Mouse (Mus musculus): Measurements from ENCODE around the gene Gm13285. TPM values are rescaled to one million over a fixed set of nuclear protein-coding genes. Genes with fewer than 3 reads are reported as not detected.
"Not testable (repeated sequence)": the region's sequence is repeated elsewhere in the genome, so short reads cannot be mapped to it uniquely, and the experiment has no call there.

Gene Gm13285
- polyA plus RNA-seq, 1 experiment, result not detected

DNA sequence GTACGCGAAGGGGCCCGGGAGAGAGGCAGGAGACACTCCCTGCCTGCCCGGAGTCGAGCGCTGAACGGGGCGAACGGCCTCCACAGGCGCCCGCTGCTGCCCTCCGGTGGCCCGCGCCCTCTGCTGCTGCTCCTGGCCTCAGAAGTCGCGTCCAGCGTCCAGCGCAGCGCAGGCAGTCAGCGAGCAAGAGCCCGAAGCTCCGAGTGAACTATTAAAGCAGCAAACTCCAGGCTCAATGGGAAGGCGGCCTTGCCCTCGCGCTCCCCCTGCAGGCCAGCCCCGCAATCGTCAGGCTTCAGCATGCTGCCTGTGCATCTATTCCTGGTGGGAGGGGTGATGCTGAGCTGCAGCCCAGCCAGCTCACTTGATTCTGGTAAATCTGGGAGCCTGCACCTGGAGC lies 14.1 kb upstream of the Gm13285 start, which contains the start of gene Gm13276:
Gm13276 (plus strand) TSS at position 301 of the 400 bp plus-strand sequence.
- H3K9me3 ChIP-seq (replicated peaks; ENCODE audit: control insufficient read depth, insufficient read depth, low read length, poor library complexity, severe bottlenecking); H3K4me1 ChIP-seq (ENCODE audit: control insufficient read depth, insufficient read depth, low read length); H3K4me3 ChIP-seq (ENCODE audit: low read depth, low read length); H3K27ac ChIP-seq (ENCODE audit: insufficient read depth, low read length); H3K9ac ChIP-seq (ENCODE audit: low read depth, poor library complexity, severe bottlenecking); H3K27me3 ChIP-seq (ENCODE audit: control insufficient read depth, insufficient read depth, low read length, poor library complexity, severe bottlenecking); H3K36me3 ChIP-seq (ENCODE audit: control insufficient read depth, insufficient read depth, low read length, poor library complexity, severe bottlenecking): not testable (repeated sequence)

DNA sequence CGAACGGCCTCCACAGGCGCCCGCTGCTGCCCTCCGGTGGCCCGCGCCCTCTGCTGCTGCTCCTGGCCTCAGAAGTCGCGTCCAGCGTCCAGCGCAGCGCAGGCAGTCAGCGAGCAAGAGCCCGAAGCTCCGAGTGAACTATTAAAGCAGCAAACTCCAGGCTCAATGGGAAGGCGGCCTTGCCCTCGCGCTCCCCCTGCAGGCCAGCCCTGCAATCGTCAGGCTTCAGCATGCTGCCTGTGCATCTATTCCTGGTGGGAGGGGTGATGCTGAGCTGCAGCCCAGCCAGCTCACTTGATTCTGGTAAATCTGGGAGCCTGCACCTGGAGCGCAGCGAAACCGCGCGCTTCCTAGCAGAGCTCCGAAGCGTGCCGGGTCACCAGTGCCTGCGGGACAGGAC lies 11.1 kb upstream of the Gm13285 start, which contains the start of gene Gm13277:
Gm13277 (plus strand) TSS at position 231 of the 400 bp plus-strand sequence.
- H3K27me3 ChIP-seq (ENCODE audit: control insufficient read depth, insufficient read depth, low read length, poor library complexity, severe bottlenecking); H3K36me3 ChIP-seq (ENCODE audit: control insufficient read depth, insufficient read depth, low read length, poor library complexity, severe bottlenecking); H3K4me1 ChIP-seq (ENCODE audit: control insufficient read depth, insufficient read depth, low read length); H3K4me3 ChIP-seq (ENCODE audit: low read depth, low read length); H3K9ac ChIP-seq (ENCODE audit: low read depth, poor library complexity, severe bottlenecking); H3K27ac ChIP-seq (ENCODE audit: insufficient read depth, low read length); H3K9me3 ChIP-seq (replicated peaks; ENCODE audit: control insufficient read depth, insufficient read depth, low read length, poor library complexity, severe bottlenecking): not testable (repeated sequence)
- TF ChIP-seq CTCF (IDR thresholded peaks at IDR 0.05; ENCODE audit: low read depth, low read length), result peak; percentile 28

DNA sequence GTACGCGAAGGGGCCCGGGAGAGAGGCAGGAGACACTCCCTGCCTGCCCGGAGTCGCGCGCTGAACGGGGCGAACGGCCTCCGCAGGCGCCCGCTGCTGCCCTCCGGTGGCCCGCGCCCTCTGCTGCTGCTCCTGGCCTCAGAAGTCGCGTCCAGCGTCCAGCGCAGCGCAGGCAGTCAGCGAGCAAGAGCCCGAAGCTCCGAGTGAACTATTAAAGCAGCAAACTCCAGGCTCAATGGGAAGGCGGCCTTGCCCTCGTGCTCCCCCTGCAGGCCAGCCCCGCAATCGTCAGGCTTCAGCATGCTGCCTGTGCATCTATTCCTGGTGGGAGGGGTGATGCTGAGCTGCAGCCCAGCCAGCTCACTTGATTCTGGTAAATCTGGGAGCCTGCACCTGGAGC lies 8.2 kb upstream of the Gm13285 start, which contains the start of gene Gm13278:
Gm13278 (plus strand) TSS at position 301 of the 400 bp plus-strand sequence.
- H3K9ac ChIP-seq (ENCODE audit: low read depth, poor library complexity, severe bottlenecking); H3K36me3 ChIP-seq (ENCODE audit: control insufficient read depth, insufficient read depth, low read length, poor library complexity, severe bottlenecking); H3K9me3 ChIP-seq (replicated peaks; ENCODE audit: control insufficient read depth, insufficient read depth, low read length, poor library complexity, severe bottlenecking); H3K4me3 ChIP-seq (ENCODE audit: low read depth, low read length); H3K4me1 ChIP-seq (ENCODE audit: control insufficient read depth, insufficient read depth, low read length); H3K27me3 ChIP-seq (ENCODE audit: control insufficient read depth, insufficient read depth, low read length, poor library complexity, severe bottlenecking); H3K27ac ChIP-seq (ENCODE audit: insufficient read depth, low read length): not testable (repeated sequence)

DNA sequence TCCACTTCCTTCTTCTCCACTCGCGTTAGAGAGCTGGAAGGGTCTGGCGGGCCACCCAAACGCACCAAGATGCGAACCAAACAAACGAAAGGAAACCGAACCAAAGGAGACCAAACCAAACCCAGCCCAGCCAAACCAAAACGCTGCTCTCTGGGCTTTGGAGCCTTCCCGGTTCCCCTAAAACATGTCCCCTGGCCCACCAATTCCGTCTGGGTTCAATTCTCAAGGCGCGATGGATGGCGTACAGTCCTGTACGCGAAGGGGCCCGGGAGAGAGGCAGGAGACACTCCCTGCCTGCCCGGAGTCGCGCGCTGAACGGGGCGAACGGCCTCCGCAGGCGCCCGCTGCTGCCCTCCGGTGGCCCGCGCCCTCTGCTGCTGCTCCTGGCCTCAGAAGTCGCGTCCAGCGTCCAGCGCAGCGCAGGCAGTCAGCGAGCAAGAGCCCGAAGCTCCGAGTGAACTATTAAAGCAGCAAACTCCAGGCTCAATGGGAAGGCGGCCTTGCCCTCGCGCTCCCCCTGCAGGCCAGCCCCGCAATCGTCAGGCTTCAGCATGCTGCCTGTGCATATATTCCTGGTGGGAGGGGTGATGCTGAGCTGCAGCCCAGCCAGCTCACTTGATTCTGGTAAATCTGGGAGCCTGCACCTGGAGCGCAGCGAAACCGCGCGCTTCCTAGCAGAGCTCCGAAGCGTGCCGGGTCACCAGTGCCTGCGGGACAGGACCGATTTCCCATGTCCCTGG lies 5.4 kb upstream of the Gm13285 start, which contains the start of gene Gm13275:
Gm13275 (plus strand) TSS at position 552 of the 740 bp plus-strand sequence.
- H3K4me3 ChIP-seq (ENCODE audit: low read depth, low read length); H3K9me3 ChIP-seq (replicated peaks; ENCODE audit: control insufficient read depth, insufficient read depth, low read length, poor library complexity, severe bottlenecking); H3K27me3 ChIP-seq (ENCODE audit: control insufficient read depth, insufficient read depth, low read length, poor library complexity, severe bottlenecking); H3K4me1 ChIP-seq (ENCODE audit: control insufficient read depth, insufficient read depth, low read length); H3K27ac ChIP-seq (ENCODE audit: insufficient read depth, low read length); H3K9ac ChIP-seq (ENCODE audit: low read depth, poor library complexity, severe bottlenecking); H3K36me3 ChIP-seq (ENCODE audit: control insufficient read depth, insufficient read depth, low read length, poor library complexity, severe bottlenecking): not testable (repeated sequence)

DNA sequence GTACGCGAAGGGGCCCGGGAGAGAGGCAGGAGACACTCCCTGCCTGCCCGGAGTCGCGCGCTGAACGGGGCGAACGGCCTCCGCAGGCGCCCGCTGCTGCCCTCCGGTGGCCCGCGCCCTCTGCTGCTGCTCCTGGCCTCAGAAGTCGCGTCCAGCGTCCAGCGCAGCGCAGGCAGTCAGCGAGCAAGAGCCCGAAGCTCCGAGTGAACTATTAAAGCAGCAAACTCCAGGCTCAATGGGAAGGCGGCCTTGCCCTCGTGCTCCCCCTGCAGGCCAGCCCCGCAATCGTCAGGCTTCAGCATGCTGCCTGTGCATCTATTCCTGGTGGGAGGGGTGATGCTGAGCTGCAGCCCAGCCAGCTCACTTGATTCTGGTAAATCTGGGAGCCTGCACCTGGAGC lies 2.4 kb upstream of the Gm13285 start, which contains the start of gene Gm13279:
Gm13279 (plus strand) TSS at position 301 of the 400 bp plus-strand sequence.
- H3K27ac ChIP-seq (ENCODE audit: insufficient read depth, low read length); H3K9ac ChIP-seq (ENCODE audit: low read depth, poor library complexity, severe bottlenecking): not testable (repeated sequence)

DNA sequence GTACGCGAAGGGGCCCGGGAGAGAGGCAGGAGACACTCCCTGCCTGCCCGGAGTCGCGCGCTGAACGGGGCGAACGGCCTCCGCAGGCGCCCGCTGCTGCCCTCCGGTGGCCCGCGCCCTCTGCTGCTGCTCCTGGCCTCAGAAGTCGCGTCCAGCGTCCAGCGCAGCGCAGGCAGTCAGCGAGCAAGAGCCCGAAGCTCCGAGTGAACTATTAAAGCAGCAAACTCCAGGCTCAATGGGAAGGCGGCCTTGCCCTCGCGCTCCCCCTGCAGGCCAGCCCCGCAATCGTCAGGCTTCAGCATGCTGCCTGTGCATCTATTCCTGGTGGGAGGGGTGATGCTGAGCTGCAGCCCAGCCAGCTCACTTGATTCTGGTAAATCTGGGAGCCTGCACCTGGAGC lies 3.5 kb downstream of the Gm13285 start, which contains the start of gene Gm13287:
Gm13287 (plus strand) TSS at position 301 of the 400 bp plus-strand sequence.
- not testable (repeated sequence) for H3K4me1 ChIP-seq (ENCODE audit: control insufficient read depth, insufficient read depth, low read length); H3K9me3 ChIP-seq (replicated peaks; ENCODE audit: control insufficient read depth, insufficient read depth, low read length, poor library complexity, severe bottlenecking); H3K27ac ChIP-seq (ENCODE audit: insufficient read depth, low read length); H3K4me3 ChIP-seq (ENCODE audit: low read depth, low read length); H3K9ac ChIP-seq (ENCODE audit: low read depth, poor library complexity, severe bottlenecking); H3K36me3 ChIP-seq (ENCODE audit: control insufficient read depth, insufficient read depth, low read length, poor library complexity, severe bottlenecking); H3K27me3 ChIP-seq (ENCODE audit: control insufficient read depth, insufficient read depth, low read length, poor library complexity, severe bottlenecking)

More for the DNA sequence above, 2.4 kb upstream of the Gm13285 start, which contains the start of gene Gm13279:
- H3K9me3 ChIP-seq (replicated peaks; ENCODE audit: control insufficient read depth, insufficient read depth, low read length, poor library complexity, severe bottlenecking); H3K4me1 ChIP-seq (ENCODE audit: control insufficient read depth, insufficient read depth, low read length); H3K36me3 ChIP-seq (ENCODE audit: control insufficient read depth, insufficient read depth, low read length, poor library complexity, severe bottlenecking); H3K27me3 ChIP-seq (ENCODE audit: control insufficient read depth, insufficient read depth, low read length, poor library complexity, severe bottlenecking); H3K4me3 ChIP-seq (ENCODE audit: low read depth, low read length): not testable (repeated sequence)

DNA sequence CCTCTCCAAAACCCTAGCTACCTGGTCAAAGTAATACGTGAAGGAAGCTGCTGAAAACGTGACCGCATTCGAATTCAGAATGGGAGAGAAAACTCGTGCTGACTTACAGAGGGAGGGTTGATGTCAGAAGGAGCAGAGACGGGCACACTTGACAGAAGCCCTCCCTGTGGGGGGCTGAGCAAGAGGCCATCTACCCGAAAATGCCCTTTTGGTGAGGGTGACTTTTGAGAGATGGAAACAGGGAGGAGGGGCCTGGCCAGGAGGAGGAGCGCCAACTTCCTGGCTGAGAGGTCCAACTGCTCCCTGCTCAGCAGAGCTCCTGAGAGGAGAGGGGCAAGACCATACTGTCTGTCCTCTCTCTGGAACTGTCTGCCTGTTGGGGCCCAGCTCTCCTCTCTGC lies 5.8 kb downstream of the Gm13285 start, which contains the start of gene Gm13288:
Gm13288 (plus strand) TSS at position 301 of the 400 bp plus-strand sequence.
- not testable (repeated sequence) for H3K27ac ChIP-seq (ENCODE audit: insufficient read depth, low read length); H3K4me3 ChIP-seq (ENCODE audit: low read depth, low read length)

DNA sequence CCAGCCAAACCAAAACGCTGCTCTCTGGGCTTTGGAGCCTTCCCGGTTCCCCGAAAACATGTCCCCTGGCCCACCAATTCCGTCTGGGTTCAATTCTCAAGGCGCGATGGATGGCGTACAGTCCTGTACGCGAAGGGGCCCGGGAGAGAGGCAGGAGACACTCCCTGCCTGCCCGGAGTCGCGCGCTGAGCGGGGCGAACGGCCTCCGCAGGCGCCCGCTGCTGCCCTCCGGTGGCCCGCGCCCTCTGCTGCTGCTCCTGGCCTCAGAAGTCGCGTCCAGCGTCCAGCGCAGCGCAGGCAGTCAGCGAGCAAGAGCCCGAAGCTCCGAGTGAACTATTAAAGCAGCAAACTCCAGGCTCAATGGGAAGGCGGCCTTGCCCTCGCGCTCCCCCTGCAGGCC lies 6.3 kb downstream of the Gm13285 start:
- H3K4me1 ChIP-seq (ENCODE audit: control insufficient read depth, insufficient read depth, low read length); H3K9ac ChIP-seq (ENCODE audit: low read depth, poor library complexity, severe bottlenecking); H3K27me3 ChIP-seq (ENCODE audit: control insufficient read depth, insufficient read depth, low read length, poor library complexity, severe bottlenecking); H3K27ac ChIP-seq (ENCODE audit: insufficient read depth, low read length); H3K9me3 ChIP-seq (replicated peaks; ENCODE audit: control insufficient read depth, insufficient read depth, low read length, poor library complexity, severe bottlenecking); H3K4me3 ChIP-seq (ENCODE audit: low read depth, low read length); H3K36me3 ChIP-seq (ENCODE audit: control insufficient read depth, insufficient read depth, low read length, poor library complexity, severe bottlenecking): not testable (repeated sequence)

More for the DNA sequence above, 5.8 kb downstream of the Gm13285 start, which contains the start of gene Gm13288:
- not testable (repeated sequence) for H3K27me3 ChIP-seq (ENCODE audit: control insufficient read depth, insufficient read depth, low read length, poor library complexity, severe bottlenecking); H3K9me3 ChIP-seq (replicated peaks; ENCODE audit: control insufficient read depth, insufficient read depth, low read length, poor library complexity, severe bottlenecking); H3K9ac ChIP-seq (ENCODE audit: low read depth, poor library complexity, severe bottlenecking); H3K36me3 ChIP-seq (ENCODE audit: control insufficient read depth, insufficient read depth, low read length, poor library complexity, severe bottlenecking); H3K4me1 ChIP-seq (ENCODE audit: control insufficient read depth, insufficient read depth, low read length)
